Mouse (Mus musculus): ENCODE results near the gene Gm17693.
"Not testable (repeated sequence)": the region's sequence is repeated elsewhere in the genome, so short reads cannot be mapped to it uniquely, and the experiment has no call there.

Gene Gm17693

DNA sequence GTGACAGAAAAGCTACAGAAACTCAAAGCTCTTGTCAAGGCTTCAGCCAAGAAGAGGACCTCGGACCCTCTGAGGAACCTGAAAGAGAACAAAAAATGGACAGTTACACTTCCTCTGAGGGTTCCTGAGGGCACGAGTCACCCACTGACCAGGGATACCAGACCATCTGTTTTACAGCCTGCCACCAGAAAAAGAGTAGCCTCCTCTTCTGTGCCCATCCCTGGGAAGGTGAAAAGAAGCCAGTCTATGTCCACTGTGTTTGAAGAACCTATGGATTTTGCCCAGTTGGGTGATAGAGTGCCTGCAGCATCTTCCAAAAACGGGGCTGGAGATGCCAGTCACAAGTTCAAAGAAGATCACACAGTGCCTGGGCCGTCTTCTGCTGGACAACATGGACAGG is at the start of gene Gm17693:
Gene Gm17693 (plus strand): TSS at position 301 of the 400 bp plus-strand sequence.
- not testable (repeated sequence) for ATAC-seq (ENCODE audit: insufficient number of reproducible peaks, low FRiP score, low TSS enrichment)
